29 mouse cellular contexts compared by ENCODE assay signal in genomic region chrX:169838650-169838971, GRCm38 (mm10). TPM values are rescaled to one million over a fixed set of nuclear protein-coding genes. Genes with fewer than 3 reads are reported as not detected.
DNase-seq lines count a peak whose midpoint lies in the region; ATAC-seq lines count a peak whose summit lies in the region.
"Had no signal": no experiment of that assay in that cellular context is flagged by ENCODE, and none has a peak within 500 bp of the region (broad histone marks: within the 10 kb centered on the region; RNA-seq: fewer than 3 reads in every experiment).

No protein-coding gene starts in this region.

- no peaks in the 10 kb centered on the region for H3K36me3 ChIP-seq in midbrain, embryonic 11.5 days (ENCODE audit: control insufficient read depth, insufficient read depth, low read length)
- H3K36me3 ChIP-seq in midbrain, embryonic 14.5 days (ENCODE audit: control insufficient read depth, insufficient read depth, low read length): no peaks in the 10 kb centered on the region
- H3K36me3 ChIP-seq in forebrain, embryonic 11.5 days (ENCODE audit: control insufficient read depth, insufficient read depth, low read length): no peaks in the 10 kb centered on the region
- H3K36me3 ChIP-seq in forebrain, embryonic 14.5 days (ENCODE audit: control insufficient read depth, insufficient read depth, low read length): no peaks in the 10 kb centered on the region
- no peaks in the 10 kb centered on the region for H3K36me3 ChIP-seq in midbrain, embryonic 16.5 days (ENCODE audit: control insufficient read depth, insufficient read depth, low read length)
- H3K36me3 ChIP-seq: embryonic facial prominence, embryonic 12.5 days; heart, embryonic 12.5 days; kidney, embryonic 15.5 days; limb, embryonic 10.5 days; limb, embryonic 15.5 days; liver, embryonic 13.5 days had no signal

- no peaks in the 10 kb centered on the region for H3K27me3 ChIP-seq in midbrain, embryonic 11.5 days (ENCODE audit: control insufficient read depth, insufficient read depth, low read length)
- H3K27me3 ChIP-seq in midbrain, embryonic 14.5 days (ENCODE audit: control insufficient read depth, insufficient read depth, low read length): no peaks in the 10 kb centered on the region
- peaks cover 2% of the 10 kb centered on the region; the same call in 1 of the 2 replicates for H3K27me3 ChIP-seq in forebrain, embryonic 11.5 days (ENCODE audit: control insufficient read depth, insufficient read depth, low read length)
- no peaks in the 10 kb centered on the region for H3K27me3 ChIP-seq in forebrain, embryonic 14.5 days (replicated peaks; ENCODE audit: control insufficient read depth, insufficient read depth, low read length)
- no peaks in the 10 kb centered on the region for H3K27me3 ChIP-seq in midbrain, embryonic 16.5 days (ENCODE audit: control insufficient read depth, insufficient read depth, low read depth, low read length)
- H3K27me3 ChIP-seq: embryonic facial prominence, embryonic 12.5 days; heart, embryonic 12.5 days; limb, embryonic 15.5 days; liver, embryonic 13.5 days had no signal

- peak; percentile 42; the same call in 1 of the 2 replicates for ATAC-seq in midbrain, embryonic 11.5 days (ENCODE audit: low FRiP score)
- no peak for ATAC-seq in midbrain, embryonic 14.5 days (ENCODE audit: low FRiP score, low TSS enrichment)
- peak; percentile 62 for ATAC-seq in forebrain, embryonic 11.5 days (replicated peaks; ENCODE audit: low FRiP score)
- peak; percentile 45 for ATAC-seq in forebrain, embryonic 14.5 days
- ATAC-seq in midbrain, embryonic 16.5 days: peak; percentile 11; the same call in 1 of the 2 replicates
- ATAC-seq: CD4-positive, CD25-positive, alpha-beta regulatory T cell, adult 4 months; inflammation-experienced regulatory T-cells, adult 6 months had no signal

- DNase-seq in midbrain, embryonic 11.5 days (ENCODE audit: low spot score, missing footprints): no peak
- no peak for DNase-seq in midbrain, embryonic 14.5 days
- DNase-seq in forebrain, embryonic 11.5 days (ENCODE audit: low spot score): no peak
- DNase-seq in forebrain, embryonic 14.5 days (ENCODE audit: low spot score): no peak
- no peak for DNase-seq in retina, postnatal 1 day
- no peak for DNase-seq in lung, postnatal 14 days
- DNase-seq: adrenal gland, postnatal 14 days; cerebellum, adult 11 months; cerebellum, adult 9-10 months; heart, adult 2 months; heart, postnatal 4 days; kidney, adult 11 months; kidney, postnatal 25 days; liver, embryonic 13.5 days; lung, adult 18-20 months; lung, postnatal 10 days; thymus, adult 2 months; thymus, postnatal 36 days had no signal

- H3K4me3 ChIP-seq in midbrain, embryonic 11.5 days (ENCODE audit: low read depth, low read length): no peak overlapping the region
- H3K4me3 ChIP-seq in midbrain, embryonic 14.5 days (replicated peaks; ENCODE audit: low read depth, low read length): no peak overlapping the region
- no peak overlapping the region for H3K4me3 ChIP-seq in forebrain, embryonic 11.5 days (ENCODE audit: low read depth, low read length)
- H3K4me3 ChIP-seq in forebrain, embryonic 14.5 days (ENCODE audit: low read depth, low read length): no peak overlapping the region
- no peak overlapping the region for H3K4me3 ChIP-seq in midbrain, embryonic 16.5 days (ENCODE audit: low read depth, low read length)
- H3K4me3 ChIP-seq: embryonic facial prominence, embryonic 12.5 days; heart, adult 2 months; heart, embryonic 12.5 days; kidney, embryonic 15.5 days; limb, embryonic 10.5 days; limb, embryonic 15.5 days; liver, embryonic 13.5 days; myocyte had no signal

- no peak overlapping the region for H3K4me2 ChIP-seq in midbrain, embryonic 11.5 days
- H3K4me2 ChIP-seq in midbrain, embryonic 14.5 days (ENCODE audit: low read length): no peak overlapping the region; the same call in 1 of the 2 replicates
- no peak overlapping the region for H3K4me2 ChIP-seq in forebrain, embryonic 11.5 days (ENCODE audit: low read depth, low read length, severe bottlenecking)
- H3K4me2 ChIP-seq in forebrain, embryonic 14.5 days (ENCODE audit: low read length): peak overlapping the region; percentile 12; the same call in 1 of the 2 replicates
- no peak overlapping the region for H3K4me2 ChIP-seq in midbrain, embryonic 16.5 days (ENCODE audit: low read length)
- H3K4me2 ChIP-seq: embryonic facial prominence, embryonic 12.5 days; heart, embryonic 12.5 days; hindbrain, embryonic 14.5 days; kidney, embryonic 15.5 days; limb, embryonic 15.5 days; liver, embryonic 13.5 days had no signal

- 89% methylated on average over 2 of the region's 2 CpGs for WGBS in midbrain, embryonic 11.5 days
- 82% methylated on average over 2 of the region's 2 CpGs for WGBS in midbrain, embryonic 14.5 days
- 64% methylated on average over 2 of the region's 2 CpGs for WGBS in forebrain, embryonic 11.5 days
- WGBS in forebrain, embryonic 14.5 days: 56% methylated on average over 2 of the region's 2 CpGs
- 83% methylated on average over 2 of the region's 2 CpGs for WGBS in midbrain, embryonic 16.5 days

- H3K9ac ChIP-seq in midbrain, embryonic 11.5 days (ENCODE audit: low read length): no peak overlapping the region
- no peak overlapping the region for H3K9ac ChIP-seq in midbrain, embryonic 14.5 days (replicated peaks; ENCODE audit: low read length)
- H3K9ac ChIP-seq in forebrain, embryonic 11.5 days (ENCODE audit: low read length): no peak overlapping the region
- no peak overlapping the region for H3K9ac ChIP-seq in forebrain, embryonic 14.5 days (ENCODE audit: low read length)
- no peak overlapping the region for H3K9ac ChIP-seq in midbrain, embryonic 16.5 days (ENCODE audit: low read depth, low read length)
- H3K9ac ChIP-seq: embryonic facial prominence, embryonic 12.5 days; heart, embryonic 12.5 days; hindbrain, embryonic 14.5 days; kidney, embryonic 15.5 days; limb, embryonic 15.5 days; liver, embryonic 13.5 days had no signal

- H3K9me3 ChIP-seq in midbrain, embryonic 11.5 days (ENCODE audit: control insufficient read depth, low read length): no peaks in the 10 kb centered on the region
- H3K9me3 ChIP-seq in midbrain, embryonic 14.5 days (ENCODE audit: control insufficient read depth, low read length): no peaks in the 10 kb centered on the region
- H3K9me3 ChIP-seq in forebrain, embryonic 11.5 days (ENCODE audit: control insufficient read depth, low read length): no peaks in the 10 kb centered on the region
- no peaks in the 10 kb centered on the region for H3K9me3 ChIP-seq in forebrain, embryonic 14.5 days (replicated peaks; ENCODE audit: control insufficient read depth, low read length)
- no peaks in the 10 kb centered on the region for H3K9me3 ChIP-seq in midbrain, embryonic 16.5 days (replicated peaks; ENCODE audit: control insufficient read depth, low read length, poor library complexity, severe bottlenecking)
- H3K9me3 ChIP-seq: embryonic facial prominence, embryonic 12.5 days; heart, embryonic 12.5 days; kidney, embryonic 15.5 days; limb, embryonic 10.5 days; limb, embryonic 15.5 days; liver, embryonic 13.5 days had no signal

- H3K4me1 ChIP-seq in midbrain, embryonic 11.5 days (ENCODE audit: control insufficient read depth, insufficient read depth, low read length): no peaks in the 10 kb centered on the region
- H3K4me1 ChIP-seq in midbrain, embryonic 14.5 days (ENCODE audit: control insufficient read depth, insufficient read depth, low read length): peaks cover 6% of the 10 kb centered on the region; the same call in 1 of the 2 replicates
- 0 out of 2 replicates have a peak, but pooled peaks cover 2% of the 10 kb centered on the region for H3K4me1 ChIP-seq in forebrain, embryonic 11.5 days (replicated peaks; ENCODE audit: control insufficient read depth, insufficient read depth, low read length)
- H3K4me1 ChIP-seq in forebrain, embryonic 14.5 days (ENCODE audit: control insufficient read depth, insufficient read depth, low read length): no peaks in the 10 kb centered on the region; the same call in 1 of the 2 replicates
- no peaks in the 10 kb centered on the region for H3K4me1 ChIP-seq in midbrain, embryonic 16.5 days (ENCODE audit: control insufficient read depth, insufficient read depth, low read length)
- H3K4me1 ChIP-seq: embryonic facial prominence, embryonic 12.5 days; heart, embryonic 12.5 days; kidney, embryonic 15.5 days; limb, embryonic 10.5 days; limb, embryonic 15.5 days; liver, embryonic 13.5 days had no signal

- no peak overlapping the region; the same call in 1 of the 2 replicates for H3K27ac ChIP-seq in midbrain, embryonic 11.5 days (ENCODE audit: low read depth, low read length)
- H3K27ac ChIP-seq in midbrain, embryonic 14.5 days (replicated peaks; ENCODE audit: low read depth, low read length): no peak overlapping the region
- H3K27ac ChIP-seq in forebrain, embryonic 11.5 days (ENCODE audit: low read depth, low read length): peak overlapping the region; percentile 64
- H3K27ac ChIP-seq in forebrain, embryonic 14.5 days (ENCODE audit: low read depth, low read length): peak overlapping the region; percentile 48; the same call in 1 of the 2 replicates
- 0 out of 2 replicates have a peak overlapping the region, but pooled peaks have one; percentile 33 for H3K27ac ChIP-seq in midbrain, embryonic 16.5 days (ENCODE audit: low read length)
- H3K27ac ChIP-seq: embryonic facial prominence, embryonic 12.5 days; heart, adult 2 months; kidney, embryonic 15.5 days; limb, embryonic 10.5 days; limb, embryonic 15.5 days; liver, embryonic 13.5 days had no signal

RNA-seq across cellular contexts. Expression of gene 4933400A11Rik, which starts 59.2 kb away (rescaled TPM):
- polyA plus RNA-seq in midbrain, embryonic 11.5 days (2014; fragmentation: Nextera tagmentation; extraction: Ambion mirVana): not detected in 2 replicates
- not detected in 2 replicates for polyA plus RNA-seq in midbrain, embryonic 14.5 days (2014; fragmentation: Nextera tagmentation; extraction: Ambion mirVana)
- polyA plus RNA-seq in forebrain, embryonic 11.5 days (2014; fragmentation: Nextera tagmentation; extraction: Ambion mirVana): 0.36 TPM in 1 of 2 replicates, not detected in the other
- polyA plus RNA-seq in forebrain, embryonic 14.5 days (2014; fragmentation: Nextera tagmentation; extraction: Ambion mirVana): not detected in 2 replicates
- not detected in 2 replicates for polyA plus RNA-seq in midbrain, embryonic 16.5 days (2015; fragmentation: Nextera tagmentation; extraction: Ambion mirVana)
- polyA plus RNA-seq: CD4-positive, CD25-positive, alpha-beta regulatory T cell, adult 4 months; heart, adult 2 months; hindbrain, embryonic 14.5 days; inflammation-experienced regulatory T-cells, adult 6 months; limb, embryonic 10.5 days; liver, embryonic 13.5 days; myocyte; spleen, adult 2 months; thymus, adult 2 months had no signal

Comparison
In these comparisons a context has a peak if more than half of its experiments do, and no peak if none do; other contexts are left out.
1. H3K27ac ChIP-seq: peak in forebrain, embryonic 11.5 days (single experiment), forebrain, embryonic 14.5 days (single experiment) and midbrain, embryonic 16.5 days (single experiment); none in midbrain, embryonic 11.5 days (single experiment) and midbrain, embryonic 14.5 days (single experiment).